Mouse (Mus musculus) liver, embryonic 14.5 days (tissue): Measurements from ENCODE around the gene Chrnd. TPM values are rescaled to one million over a fixed set of nuclear protein-coding genes. Genes with fewer than 3 reads are reported as not detected.

Experiments used
- ATAC-seq: fragments of 200-750 bp; cut with Nextera tagmentation; 2 replicates; pipeline ENCODE4 v1.8.0; 2017; ENCODE audit warnings: moderate number of reproducible peaks, mild to moderate bottlenecking, moderate library complexity; ENCODE audit not compliant: insufficient read depth
- DNase-seq, 3 experiments: peaks; one replicate each; pipeline ENCODE4 v3.0.0-alpha.2; 2012 to 2013; ENCODE audit warnings: low read depth in 3 of 3, low spot score in 3 of 3
- H3K27ac ChIP-seq: fragments of 300-500 bp; sonication (generic); 2 replicates; pipeline ENCODE4 v1.5.1; 2014; ENCODE audit warnings: moderate library complexity, mild to moderate bottlenecking, control low read depth, inconsistent platforms
- H3K27me3 ChIP-seq: fragments of 300-500 bp; sonication (generic); 2 replicates; pipeline ENCODE4 v1.6.1; 2014; ENCODE audit warnings: mild to moderate bottlenecking, low read length, moderate library complexity; ENCODE audit not compliant: control insufficient read depth, insufficient read depth
- H3K36me3 ChIP-seq: fragments of 300-500 bp; sonication (generic); replicated peaks from 2 replicates; pipeline ENCODE4 v1.6.1; 2014; ENCODE audit warnings: low read depth; ENCODE audit not compliant: control insufficient read depth, insufficient read depth
- H3K4me1 ChIP-seq, 2 experiments: fragments of 200-500 bp in 1 of 2; fragments of 300-500 bp in 1 of 2; sonication (generic) in 1 of 2; replicated peaks; 2 replicates each; pipeline ENCODE4 v1.6.1; 2012 to 2014; ENCODE audit warnings: antibody characterized with exemption in 1 of 2, inconsistent platforms in 1 of 2, low read length in 1 of 2; ENCODE audit not compliant: control insufficient read depth in 2 of 2, insufficient read depth in 2 of 2
- H3K4me2 ChIP-seq: fragments of 300-500 bp; sonication (generic); 2 replicates; pipeline ENCODE4 v1.6.1; 2014; ENCODE audit warnings: low read depth, mild to moderate bottlenecking, control low read depth, moderate library complexity
- H3K4me3 ChIP-seq, 2 experiments: fragments of 200-500 bp in 1 of 2; fragments of 300-500 bp in 1 of 2; sonication (generic) in 1 of 2; 2 replicates each; pipeline ENCODE4 v1.5.1; 2012 to 2014; ENCODE audit warnings: low read depth in 2 of 2, low read length in 2 of 2, mild to moderate bottlenecking in 2 of 2, control low read depth in 1 of 2, inconsistent platforms in 1 of 2, moderate library complexity in 1 of 2; ENCODE audit not compliant: insufficient read depth in 1 of 2
- H3K9ac ChIP-seq: fragments of 300-500 bp; sonication (generic); replicated peaks from 2 replicates; pipeline ENCODE4 v1.6.1; 2014; ENCODE audit warnings: mild to moderate bottlenecking, control low read depth, moderate library complexity
- H3K9me3 ChIP-seq: fragments of 300-500 bp; sonication (generic); 2 replicates; pipeline ENCODE4 v1.6.1; 2016; ENCODE audit warnings: low read length, mixed read lengths; ENCODE audit not compliant: control insufficient read depth
- CTCF ChIP-seq: IDR thresholded peaks from 2 replicates; pipeline ENCODE4 v1.5.1; 2016; ENCODE audit warnings: antibody characterized with exemption, low read depth, control low read depth
- EP300 ChIP-seq: IDR thresholded peaks from 2 replicates; pipeline ENCODE4 v1.6.1; 2016; ENCODE audit warnings: antibody characterized with exemption, low read depth
- WGBS: fragments of 180-500 bp; shearing (Covaris S2); extraction: QIAGEN DNeasy Blood & Tissue Kit; methylation state at CpG from one replicate; pipeline ENCODE4 v1.1.7; 2014; ENCODE audit not compliant: insufficient replicate concordance; 5-methylcytosine and 5-hydroxymethylcytosine counted together
- polyA plus RNA-seq, 2 experiments: library from polyadenylated mRNA; depleted of rRNA in 1 of 2; stranded (reverse) in 1 of 2; unstranded in 1 of 2; fragments of >200 nt; fragmentation: Nextera tagmentation in 1 of 2; extraction: Ambion mirVana in 1 of 2; gene quantifications; 2 replicates each; pipeline versions ENCODE4 v1.2.1 to v1.2.3; 2012 to 2014

Gene Chrnd
- polyA plus RNA-seq, 2 experiments: not detected

DNA sequence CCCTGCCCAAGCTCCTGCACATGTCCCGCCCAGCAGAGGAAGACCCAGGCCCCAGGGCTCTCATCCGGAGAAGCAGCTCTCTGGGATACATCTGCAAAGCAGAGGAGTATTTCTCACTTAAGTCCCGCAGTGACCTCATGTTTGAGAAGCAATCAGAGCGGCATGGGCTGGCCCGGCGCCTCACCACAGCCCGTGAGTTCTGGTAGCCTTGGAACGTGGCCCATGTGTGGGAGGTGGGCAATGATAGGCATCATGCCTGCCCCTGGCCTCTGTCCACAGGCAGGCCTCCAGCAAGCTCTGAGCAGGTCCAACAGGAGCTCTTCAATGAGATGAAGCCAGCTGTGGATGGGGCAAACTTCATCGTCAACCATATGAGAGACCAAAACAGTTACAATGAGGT, 6.9 kb downstream of the Chrnd start:
- TF ChIP-seq EP300: no peak
- TF ChIP-seq CTCF: no peak
- ATAC-seq (no peak), DNase-seq (no peak)
- H3K4me3 ChIP-seq: no peak overlapping the region
- H3K27me3 ChIP-seq: no peaks in the 10 kb centered on the region
- no peak overlapping the region for H3K27ac ChIP-seq
- no peaks in the 10 kb centered on the region for H3K4me1 ChIP-seq
- WGBS: 65% methylated on average over 9 of the region's 9 CpGs
- H3K9me3 ChIP-seq: no peaks in the 10 kb centered on the region
- no peak overlapping the region for H3K4me2 ChIP-seq
- H3K9ac ChIP-seq: no peak overlapping the region
- no peaks in the 10 kb centered on the region for H3K36me3 ChIP-seq

DNA sequence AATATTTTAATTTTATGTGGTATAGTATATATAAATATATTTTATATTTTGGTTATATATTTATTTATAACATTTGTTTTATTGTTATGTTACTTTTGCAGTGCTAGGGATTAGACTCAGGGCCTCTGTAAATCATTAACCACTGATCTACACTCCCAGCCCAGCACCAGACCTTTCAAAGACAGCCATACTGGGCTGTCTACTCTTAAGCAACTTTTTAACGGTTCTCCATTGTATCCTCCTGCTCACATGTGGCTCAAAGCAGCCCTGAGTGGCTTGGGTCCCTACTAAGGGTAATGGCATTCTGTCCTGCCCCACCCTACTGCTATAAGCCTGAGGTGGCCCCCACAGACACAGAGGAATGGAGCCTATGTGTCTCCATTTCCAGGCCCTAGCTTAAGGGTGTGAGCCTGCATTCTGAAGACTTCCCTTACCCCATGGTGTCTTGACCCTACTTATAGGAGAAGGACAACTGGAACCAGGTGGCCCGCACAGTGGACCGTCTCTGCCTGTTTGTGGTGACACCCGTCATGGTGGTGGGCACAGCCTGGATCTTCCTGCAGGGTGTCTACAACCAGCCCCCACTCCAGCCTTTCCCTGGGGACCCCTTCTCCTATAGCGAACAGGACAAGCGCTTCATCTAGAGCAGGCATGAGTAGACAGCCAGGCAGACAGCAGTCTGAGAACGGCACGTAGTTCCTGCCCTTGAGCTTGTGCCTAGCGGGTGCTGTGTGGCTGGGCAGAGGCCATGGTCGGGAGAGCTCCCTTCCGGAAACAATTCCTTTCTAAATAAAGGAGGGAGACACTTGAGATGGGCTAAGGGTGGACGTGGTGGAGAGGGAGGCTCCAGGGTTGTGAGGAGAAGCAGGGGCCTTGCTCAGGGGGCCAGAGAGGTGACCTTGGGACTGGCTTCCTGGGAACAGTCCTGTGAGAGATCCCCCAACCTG, 8.0 kb downstream of the Chrnd start:
- H3K4me2 ChIP-seq: no peak overlapping the region
- H3K36me3 ChIP-seq: no peaks in the 10 kb centered on the region
- H3K4me1 ChIP-seq: no peaks in the 10 kb centered on the region
- no peak overlapping the region for H3K27ac ChIP-seq
- no peaks in the 10 kb centered on the region for H3K27me3 ChIP-seq
- H3K9ac ChIP-seq: no peak overlapping the region
- 64% methylated on average over 12 of the region's 12 CpGs for WGBS
- no peak overlapping the region for H3K4me3 ChIP-seq
- H3K9me3 ChIP-seq: no peaks in the 10 kb centered on the region
- no peak for DNase-seq
- no peak for TF ChIP-seq CTCF
- no peak for ATAC-seq

DNA sequence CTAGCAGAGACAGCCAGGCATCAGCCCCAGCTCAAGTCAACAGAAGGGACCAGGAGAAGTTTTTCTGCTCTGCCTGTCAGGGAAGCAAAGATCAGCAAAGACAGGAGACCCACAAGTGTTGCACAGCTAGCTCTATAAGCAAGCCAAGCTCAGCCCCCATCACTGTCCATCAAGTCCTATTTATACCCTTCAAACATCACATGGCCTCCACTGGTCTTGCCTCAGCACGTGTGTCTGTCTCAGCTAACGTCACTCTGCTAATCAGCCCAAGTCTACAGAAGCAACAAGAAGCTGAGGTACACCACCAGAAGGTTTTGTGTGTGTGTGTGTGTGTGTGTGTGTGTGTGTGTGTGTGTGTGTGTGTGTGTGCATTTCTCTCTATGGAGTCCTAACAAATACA, 10.4 kb downstream of the Chrnd start:
- no peaks in the 10 kb centered on the region for H3K36me3 ChIP-seq
- no peak overlapping the region for H3K9ac ChIP-seq
- H3K4me2 ChIP-seq: no peak overlapping the region
- TF ChIP-seq CTCF (no peak), EP300 (no peak)
- DNase-seq (no peak), ATAC-seq (no peak)
- no peak overlapping the region for H3K4me3 ChIP-seq
- no peaks in the 10 kb centered on the region for H3K9me3 ChIP-seq
- no peak overlapping the region for H3K27ac ChIP-seq
- H3K4me1 ChIP-seq: no peaks in the 10 kb centered on the region
- WGBS: 26% methylated on average over 2 of the region's 2 CpGs
- no peaks in the 10 kb centered on the region; the same call in 1 of the 2 replicates for H3K27me3 ChIP-seq

DNA sequence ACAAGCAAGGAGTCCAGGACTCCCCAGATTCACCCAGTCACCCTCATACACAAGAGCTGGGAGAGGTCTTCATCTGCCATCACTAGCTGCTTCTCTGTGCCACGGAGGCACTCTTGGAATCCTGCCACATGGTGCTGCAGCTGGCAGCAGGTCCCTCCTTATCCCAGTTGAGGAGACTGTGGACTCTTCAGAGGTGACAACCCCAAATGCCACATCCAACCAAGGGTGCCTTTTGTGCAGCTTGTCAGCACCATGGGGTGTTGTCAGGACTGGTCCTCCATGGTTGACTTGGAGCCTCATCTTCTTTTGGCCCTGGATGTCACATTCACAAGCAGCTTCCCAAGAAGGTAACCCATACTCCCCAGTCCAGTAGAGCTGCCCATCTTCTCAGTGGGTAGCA, 11.4 kb downstream of the Chrnd start:
- TF ChIP-seq EP300 (no peak), CTCF (no peak)
- Histone ChIP-seq H3K4me1 (no peaks in the 10 kb centered on the region), H3K27me3 (peaks cover 3% of the 10 kb centered on the region; the same call in 1 of the 2 replicates), H3K27ac (no peak overlapping the region), H3K36me3 (no peaks in the 10 kb centered on the region), H3K9me3 (no peaks in the 10 kb centered on the region), H3K4me2 (no peak overlapping the region), H3K9ac (no peak overlapping the region), H3K4me3 (no peak overlapping the region)
- ATAC-seq: no peak
- 28% methylated on average over 1 of the region's 1 CpGs for WGBS
- DNase-seq: no peak

DNA sequence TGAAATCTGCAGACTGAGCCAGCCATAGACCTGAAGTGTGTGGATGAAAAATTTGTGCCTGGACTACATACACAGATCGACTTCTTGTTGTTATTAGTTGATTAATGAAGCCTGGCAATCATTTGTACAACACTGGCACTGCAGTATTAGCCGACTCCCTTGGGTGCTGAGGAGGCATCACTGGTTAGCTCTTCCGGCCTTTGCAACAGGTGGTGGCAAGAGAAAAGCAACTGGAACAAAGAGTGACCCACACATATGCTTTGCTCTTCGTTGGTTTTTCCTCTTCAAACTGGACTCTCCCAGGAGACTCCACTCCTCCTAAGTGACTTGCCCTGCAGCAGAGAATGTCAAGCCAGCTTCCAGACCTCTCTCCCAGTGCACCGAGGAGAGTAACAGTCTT, 13.4 kb downstream of the Chrnd start:
- H3K4me2 ChIP-seq: no peak overlapping the region
- TF ChIP-seq EP300 (no peak), CTCF (no peak)
- H3K27ac ChIP-seq: no peak overlapping the region
- DNase-seq: no peak
- peaks cover 7% of the 10 kb centered on the region for H3K27me3 ChIP-seq
- H3K4me3 ChIP-seq: no peak overlapping the region
- no peak overlapping the region for H3K9ac ChIP-seq
- H3K9me3 ChIP-seq: no peaks in the 10 kb centered on the region
- no peaks in the 10 kb centered on the region for H3K36me3 ChIP-seq
- ATAC-seq: no peak
- H3K4me1 ChIP-seq: no peaks in the 10 kb centered on the region
- WGBS: 48% methylated on average over 5 of the region's 5 CpGs
